Mouse (Mus musculus): ENCODE results near the gene Selplg. TPM values are rescaled to one million over a fixed set of nuclear protein-coding genes. Genes with fewer than 3 reads are reported as not detected.

The Selplg gene
- total RNA-seq, 2 experiments from 2014 or later = 6.6 to 6.9 TPM

DNA sequence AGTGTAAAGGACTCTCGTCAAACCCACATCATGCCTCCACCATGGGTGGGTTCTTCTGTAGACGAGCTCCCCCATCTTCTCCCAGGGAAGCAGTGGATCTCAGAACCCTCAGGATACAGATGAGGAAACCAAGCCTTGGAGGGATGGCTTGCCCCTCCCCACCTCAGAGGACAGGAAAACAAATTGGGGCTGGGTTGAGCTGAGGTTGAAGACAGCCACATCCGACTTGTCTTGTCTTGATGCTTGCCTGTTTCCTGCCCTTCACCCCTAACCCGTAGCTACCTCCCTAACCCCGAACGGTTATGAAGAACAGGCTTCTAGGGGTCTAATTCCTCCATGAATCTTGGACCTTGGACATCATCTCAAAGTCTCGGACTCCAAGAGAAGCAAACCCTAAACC, 6.9 kb downstream of the Selplg start:
- DNase-seq = no peak

DNA sequence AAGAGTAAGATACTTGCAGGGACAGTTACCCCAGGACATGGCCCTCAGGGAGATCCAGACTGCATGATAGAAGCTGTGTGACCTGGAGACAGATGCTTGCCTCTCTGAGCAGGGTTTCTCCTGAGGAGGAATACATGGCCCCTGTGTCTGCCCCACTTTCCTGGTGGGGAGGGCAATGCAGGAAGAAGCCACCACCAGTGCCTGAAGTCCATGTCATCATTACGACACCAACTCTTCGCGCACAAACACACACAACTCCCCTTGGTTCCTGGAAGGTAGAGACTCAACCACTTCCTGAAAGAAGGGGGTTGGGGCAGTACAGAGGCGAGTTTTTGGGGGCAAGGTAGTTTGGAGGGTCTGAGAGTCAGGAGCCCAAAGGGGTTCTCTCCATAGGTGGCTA, 8.2 kb downstream of the Selplg start:
- DNase-seq = no peak

DNA sequence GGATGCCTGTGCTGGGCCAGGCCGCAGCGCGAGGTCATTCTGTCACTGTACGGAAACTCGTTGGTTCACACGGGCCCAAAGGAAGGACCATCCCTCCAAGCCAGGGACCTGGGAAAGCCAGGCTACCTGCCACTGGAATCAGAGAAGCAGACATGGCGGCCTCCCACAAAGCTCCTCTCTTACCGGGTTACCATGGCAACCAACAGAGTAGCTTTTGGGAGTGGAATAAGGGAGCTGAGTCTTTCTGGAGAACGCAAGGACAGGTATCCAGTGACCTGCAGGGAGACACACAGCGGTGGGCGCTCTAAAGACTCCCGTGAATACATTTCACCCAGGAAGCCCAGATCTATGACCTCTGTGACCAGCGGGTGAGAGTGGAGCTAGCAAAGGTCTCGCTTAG, 13.9 kb downstream of the Selplg start:
- DNase-seq = no peak

DNA sequence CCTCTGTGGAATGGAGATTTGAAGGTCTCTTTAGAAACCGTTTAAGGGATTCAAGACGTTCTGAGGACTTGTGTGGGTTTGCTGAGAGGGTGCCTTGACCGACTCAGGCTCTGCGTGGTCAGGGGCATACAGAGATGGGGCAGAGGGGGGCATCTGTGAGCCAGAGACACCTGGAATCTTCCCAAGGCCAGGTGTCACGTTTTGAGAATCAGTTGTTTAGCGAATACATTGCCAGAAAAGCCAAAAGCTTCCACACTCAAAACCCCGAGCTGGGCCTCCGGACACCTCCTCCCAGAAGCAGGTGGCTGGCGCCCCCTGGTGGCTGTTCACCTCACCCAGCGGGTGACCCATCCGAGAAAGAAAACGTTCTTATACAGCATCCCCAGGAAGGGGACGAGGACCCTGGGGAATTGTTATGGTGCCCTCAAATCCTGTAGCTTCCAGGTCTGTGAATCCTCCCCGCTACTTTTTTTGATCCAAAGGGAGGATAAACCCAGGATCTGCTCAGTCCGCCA, 16.7 kb downstream of the Selplg start:
- DNase-seq = peak; percentile 90

DNA sequence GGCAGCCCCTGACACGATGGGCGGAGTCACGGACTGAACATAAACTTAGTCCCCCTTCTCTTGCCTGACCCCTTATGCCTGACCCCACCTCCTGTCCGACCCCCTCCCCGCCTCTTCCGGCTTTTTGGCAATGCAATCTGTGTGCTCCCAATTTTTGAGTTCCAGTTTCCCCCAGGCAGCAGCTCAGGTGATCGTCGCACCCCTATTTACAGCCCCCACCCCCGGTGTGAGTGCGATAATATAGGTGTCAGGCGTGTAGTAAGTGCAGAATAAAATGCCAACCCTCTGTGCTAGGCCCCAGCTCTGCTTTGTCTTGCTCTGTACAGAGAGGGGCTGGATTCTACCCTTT, 17.4 kb downstream of the Selplg start:
- no peak for DNase-seq

DNA sequence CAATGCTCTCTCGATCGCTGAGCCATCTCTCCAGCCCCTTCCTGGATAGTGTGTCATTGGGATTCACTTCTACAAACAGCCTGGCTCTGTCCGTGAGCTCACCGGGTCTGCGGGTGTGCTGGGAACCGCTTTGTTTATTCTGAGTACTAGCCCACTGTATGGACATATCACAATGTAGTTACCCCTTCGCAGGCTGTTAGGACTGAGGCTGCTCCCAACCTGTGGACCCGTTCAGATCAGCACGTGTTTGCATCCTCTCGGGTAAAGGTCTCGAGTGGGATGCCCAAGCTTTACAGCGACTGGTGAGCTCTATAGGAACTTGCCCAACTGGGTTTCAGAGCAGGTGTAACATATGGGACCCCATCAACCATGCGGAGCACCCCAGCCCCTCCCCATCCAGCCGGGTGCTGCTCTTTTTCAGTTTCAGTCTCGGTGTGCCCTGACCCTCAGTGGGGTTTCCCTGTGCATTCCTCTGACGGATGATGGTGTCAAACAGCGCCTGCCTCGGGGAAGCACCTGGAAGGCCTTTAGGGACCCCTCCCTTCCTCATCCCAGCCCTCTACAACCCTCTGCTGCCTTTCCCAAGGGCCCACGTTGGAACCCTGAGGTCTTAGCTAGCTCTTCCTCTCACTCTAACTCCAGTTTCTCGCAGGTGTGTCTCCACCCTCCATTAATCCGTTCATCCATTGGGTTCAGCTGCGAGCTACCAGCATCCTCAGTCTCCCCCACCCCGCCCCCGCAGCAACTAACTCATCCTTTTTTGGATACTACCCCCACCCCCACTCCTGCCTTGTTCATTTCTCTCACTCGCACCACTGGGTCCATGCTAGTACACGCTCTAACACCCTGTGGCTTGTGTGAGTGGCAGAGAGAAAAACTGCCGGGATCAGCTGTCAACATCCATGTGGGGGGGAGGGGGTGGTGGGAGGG, 18.1 kb downstream of the Selplg start:
- no peak for DNase-seq

DNA sequence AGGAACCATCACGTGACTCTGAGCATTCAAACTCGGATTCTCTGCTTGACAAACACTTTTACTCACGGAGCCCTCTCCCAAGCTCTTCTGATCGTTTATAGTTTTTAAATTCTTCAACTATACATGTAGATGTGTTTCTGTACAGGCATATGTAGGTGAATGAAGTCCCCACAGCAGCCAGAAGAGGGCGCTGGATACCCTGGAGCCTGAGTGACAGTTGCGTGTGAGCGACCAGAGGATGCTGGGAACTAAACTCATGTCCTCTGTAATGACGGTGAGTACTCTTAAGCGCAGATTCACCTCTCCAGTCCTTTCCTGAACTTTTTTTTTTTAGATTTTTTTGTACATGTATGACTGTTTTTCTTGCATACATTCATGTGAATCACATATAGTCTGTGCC, 18.8 kb downstream of the Selplg start:
- DNase-seq = no peak

DNA sequence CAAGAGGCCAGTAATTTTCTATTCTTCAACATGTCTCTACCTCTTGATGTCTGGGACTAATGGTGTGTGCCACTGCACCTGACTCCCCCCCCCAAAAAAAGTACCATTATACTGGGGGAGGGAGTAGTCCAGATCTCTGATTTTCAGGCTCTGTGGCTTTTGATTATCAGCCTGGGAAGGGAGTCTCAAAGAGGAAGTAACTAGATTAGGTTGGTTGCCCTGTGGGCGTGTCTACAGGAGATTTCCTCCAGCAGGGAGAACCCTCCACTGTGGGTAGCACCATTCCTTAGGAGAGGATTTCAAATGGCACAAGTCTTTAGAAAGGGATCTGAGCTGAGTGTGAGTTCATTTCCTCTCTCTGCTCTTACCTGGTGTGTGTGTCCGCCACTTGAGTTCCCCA, 19.8 kb downstream of the Selplg start:
- DNase-seq = no peak

DNA sequence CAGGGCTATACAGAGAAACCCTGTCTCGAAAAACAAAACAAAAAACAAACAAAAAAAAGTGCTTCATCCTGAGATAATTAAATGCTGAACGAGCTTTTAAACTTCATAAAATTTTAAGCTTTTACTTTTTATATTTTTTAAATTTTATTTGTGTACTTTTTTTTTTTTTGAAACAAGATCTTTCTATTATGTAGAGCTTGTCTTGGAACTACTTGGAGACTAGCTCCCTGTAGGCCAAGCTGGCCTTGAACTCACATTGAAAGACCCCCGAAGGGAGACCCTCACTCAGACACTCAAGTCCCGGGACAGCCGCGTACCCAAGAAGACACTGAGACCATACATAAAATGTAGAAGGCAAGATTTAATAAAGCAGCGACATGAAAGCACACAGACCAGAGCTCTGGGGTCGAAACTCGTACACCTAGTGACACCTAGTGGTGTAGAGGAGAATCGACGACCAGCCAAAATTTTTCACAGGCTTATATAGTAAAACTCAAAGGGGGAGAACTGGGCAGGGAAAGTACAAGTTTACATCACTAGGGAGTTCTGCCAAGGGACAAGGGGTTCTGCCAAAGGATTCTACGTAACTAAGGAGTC, 20.5 kb downstream of the Selplg start:
- peak; percentile 35 for DNase-seq

DNA sequence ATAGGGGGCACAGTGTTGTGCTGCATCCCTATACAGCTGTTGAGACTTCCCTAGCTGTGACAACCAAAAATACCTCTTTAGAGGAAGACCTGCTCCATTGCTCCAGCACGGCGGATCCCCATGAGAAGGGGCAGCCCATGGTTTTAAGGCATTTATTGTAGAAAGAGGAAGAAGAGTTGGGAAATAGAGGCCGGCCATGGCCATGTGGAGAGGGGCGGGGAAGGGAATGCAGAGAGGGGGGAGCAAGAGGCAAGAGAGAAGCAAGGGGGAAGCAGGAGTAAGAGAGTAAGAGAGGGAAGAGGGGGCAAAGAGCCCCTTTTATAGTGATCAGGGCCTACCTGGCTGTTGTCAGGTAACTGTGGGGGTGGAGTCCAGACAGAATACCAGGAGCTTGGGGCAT, 22.3 kb downstream of the Selplg start:
- DNase-seq = no peak

DNA sequence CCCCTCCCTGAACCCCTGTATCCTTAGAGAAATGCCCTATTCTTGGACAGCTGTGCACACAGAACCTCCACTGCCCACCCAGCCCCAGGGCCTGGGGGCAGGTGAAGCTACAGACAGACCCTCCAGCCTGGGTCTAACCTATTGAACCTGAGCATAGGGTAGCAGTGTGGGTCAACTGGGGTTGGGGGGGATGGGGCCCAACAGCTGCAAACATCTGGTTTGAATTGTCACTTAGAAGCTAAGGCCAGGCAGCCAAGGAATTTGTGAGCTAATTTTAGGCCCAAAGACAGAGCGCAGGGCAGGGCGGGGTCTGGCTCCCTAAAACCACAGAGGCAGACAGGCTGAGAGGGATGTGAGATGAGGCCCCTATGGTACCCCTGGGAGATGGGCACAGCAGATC, 24.3 kb downstream of the Selplg start:
- no peak for DNase-seq

DNA sequence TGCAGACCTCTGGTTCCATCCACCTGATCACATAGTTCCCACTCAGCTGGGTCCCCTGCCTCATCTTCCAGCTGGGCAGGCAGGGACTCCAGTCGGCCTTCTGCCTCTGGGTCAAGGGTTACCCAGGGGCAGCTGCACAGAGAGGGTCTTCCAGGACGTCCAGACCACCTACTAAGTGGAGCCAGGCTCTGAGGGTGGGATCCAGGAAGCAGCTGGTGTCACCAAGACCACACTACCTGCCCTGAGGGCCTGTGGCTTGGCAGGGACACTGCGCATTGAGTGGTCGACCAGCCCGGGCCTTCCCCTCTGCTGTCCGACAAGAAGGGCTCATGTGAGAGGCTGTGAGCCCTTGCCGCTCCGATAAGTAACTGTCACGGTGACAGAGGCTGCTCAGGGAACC, 24.7 kb downstream of the Selplg start:
- DNase-seq = no peak

DNA sequence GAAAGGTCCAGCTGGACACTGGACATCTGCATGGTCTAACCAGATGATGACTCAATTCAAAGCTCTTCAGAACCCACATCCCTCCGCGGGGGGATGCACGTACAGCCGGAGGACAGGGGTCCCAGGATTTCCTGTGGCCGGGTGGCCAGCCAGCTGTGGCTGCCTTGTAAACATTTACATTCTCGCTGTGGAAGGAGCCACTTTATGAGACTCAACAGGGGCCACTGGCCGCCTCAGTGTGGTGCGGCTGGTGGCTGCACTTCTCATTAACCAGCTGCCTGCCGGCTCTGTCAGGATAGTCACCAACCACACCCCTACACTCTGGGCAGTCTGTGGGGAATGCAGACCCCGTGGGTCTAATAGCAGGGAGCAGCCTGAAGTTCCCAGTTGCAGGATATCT, 26.0 kb downstream of the Selplg start:
- DNase-seq = no peak

DNA sequence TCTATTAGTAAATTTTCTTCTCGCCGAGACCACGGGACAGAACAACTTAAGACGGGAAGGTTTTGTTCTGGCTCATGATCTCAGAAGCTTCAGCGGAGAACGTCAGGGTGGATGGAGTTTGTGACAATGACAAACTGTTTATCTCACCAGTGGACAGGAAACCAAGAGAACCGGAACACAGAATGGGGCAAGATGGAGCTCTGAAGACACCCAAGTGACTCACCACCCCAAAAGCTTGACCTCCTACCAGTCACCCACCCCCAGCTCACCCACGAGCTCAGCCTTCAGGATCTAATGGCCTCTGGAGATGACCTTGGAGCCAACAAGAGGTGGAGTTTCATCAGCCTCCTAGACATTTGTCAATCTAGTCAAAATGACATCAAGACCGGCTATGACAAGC, 27.1 kb downstream of the Selplg start:
- DNase-seq = no peak

DNA sequence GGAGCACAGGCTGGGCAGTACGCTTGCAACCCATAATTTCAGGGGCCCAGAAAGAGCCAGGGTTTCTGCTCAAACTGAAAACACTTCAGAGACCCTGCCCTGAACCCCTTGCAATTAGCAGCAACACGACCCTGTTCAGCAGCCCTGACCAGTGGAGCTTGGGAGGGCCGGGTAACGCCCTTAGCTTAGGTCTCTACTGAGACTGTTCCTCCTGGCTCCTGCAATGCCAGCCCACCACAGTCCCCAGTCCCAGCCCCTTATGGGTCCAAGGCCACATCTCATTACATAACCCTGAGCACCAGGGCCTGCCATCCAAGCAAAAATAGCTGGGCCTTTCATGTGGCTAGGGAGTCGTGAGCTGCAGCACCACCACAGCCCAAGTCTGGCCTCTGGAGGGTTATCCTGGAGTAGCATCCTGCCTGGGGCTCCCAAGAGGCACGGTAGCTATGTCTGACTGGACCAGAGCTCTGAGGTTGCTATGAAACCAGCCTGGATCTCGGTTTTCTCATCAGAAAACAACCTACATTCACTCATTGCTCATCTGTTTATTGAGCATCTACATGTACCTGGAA, 28.0 kb downstream of the Selplg start:
- no peak for DNase-seq

DNA sequence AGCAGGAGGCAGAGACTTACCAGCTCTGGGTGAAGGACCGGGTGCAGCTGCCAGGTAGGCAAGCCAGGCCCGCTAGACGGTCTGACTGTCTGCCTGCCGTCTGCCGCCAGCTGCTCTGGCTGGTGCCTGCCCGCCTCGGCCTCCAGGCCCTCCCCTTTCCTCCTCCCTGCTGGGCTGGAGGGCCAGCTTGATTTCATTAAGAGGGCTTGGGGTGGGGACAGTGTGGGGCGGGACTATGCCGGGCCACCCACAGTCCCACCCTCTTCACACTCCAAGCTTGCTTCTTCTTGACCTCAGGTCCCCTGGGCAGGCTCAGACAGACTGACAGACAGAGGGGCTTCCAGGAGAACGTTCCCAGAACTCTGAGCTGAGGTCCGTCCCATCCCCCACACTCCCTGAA, 32.2 kb downstream of the Selplg start, which contains the start of gene Tmem119:
TSS of gene Tmem119 (minus strand) at position 237 of the 400 bp plus-strand sequence.
- DNase-seq = peak; percentile 61

DNA sequence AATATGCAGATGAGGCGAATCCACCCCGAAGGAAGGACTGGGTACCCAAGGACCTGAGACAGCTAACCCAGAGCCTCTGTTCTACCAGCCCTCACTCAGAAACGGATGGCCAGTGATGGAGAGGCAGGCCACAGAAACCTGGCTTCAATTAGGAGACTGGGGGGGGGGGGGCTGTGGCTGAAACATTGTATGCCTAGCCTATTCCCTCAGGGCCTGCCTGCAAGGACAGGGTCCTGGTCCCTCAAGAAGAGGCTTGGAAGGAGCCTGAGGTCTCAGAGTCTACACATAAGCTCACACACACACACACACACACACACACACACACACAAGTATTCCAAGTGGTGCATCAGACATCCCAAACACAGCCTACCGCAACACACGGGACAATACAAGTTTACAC, 32.8 kb downstream of the Selplg start:
- no peak for DNase-seq

DNA sequence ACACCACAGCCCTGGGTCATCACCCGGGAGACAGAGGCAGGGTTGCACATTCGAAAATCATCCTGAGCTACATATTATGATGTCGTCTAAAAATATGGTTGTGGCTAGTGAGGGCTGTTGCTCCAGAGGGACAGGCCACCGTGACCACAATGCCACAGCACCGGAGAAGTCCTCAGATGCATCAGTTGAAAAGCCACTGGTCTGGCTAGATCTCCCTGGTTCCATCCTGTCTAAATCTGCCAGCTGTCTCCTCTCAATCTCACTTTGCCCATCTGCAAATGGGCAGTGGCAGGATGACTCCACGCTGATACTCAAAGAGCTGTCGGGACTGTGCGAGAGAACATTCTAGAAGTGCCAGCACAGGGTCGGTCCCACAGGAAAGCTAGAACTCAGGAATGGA, 33.9 kb downstream of the Selplg start:
- DNase-seq = no peak

DNA sequence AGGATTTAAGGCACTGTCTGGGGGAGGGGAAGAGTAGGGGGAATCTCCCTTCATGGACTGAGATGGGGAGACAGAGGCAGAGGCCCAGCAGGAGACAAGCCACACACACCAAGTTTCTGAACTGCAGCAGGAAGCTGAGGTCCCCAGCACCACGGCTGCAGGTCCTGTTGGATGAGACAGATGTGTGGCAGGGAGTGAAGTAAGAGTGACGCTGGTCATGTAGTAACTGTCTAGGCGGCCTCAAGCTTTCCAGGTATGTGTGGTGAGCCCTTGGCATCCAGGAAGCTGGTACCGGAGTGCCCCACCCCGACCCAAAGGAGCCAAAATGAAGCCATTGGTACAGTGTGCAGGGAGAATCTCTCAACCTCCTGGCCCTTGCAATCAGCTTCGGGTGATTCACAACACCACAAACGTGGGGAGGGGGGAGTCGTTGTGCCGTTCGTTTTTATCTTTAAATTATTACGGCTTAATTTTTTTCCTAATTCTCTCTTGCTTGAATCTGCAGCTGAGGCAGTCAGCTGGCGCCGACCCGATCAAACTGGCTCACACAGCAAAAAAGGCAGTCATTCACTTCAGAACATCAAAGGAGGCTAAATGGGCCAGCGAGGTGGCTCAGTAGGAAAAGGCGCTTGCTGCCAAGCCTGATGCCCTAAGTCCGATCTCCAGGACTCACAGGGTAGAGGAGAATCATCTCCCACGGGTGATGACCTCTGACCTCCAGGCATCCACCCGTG, 35.1 kb downstream of the Selplg start:
- DNase-seq = no peak

DNA sequence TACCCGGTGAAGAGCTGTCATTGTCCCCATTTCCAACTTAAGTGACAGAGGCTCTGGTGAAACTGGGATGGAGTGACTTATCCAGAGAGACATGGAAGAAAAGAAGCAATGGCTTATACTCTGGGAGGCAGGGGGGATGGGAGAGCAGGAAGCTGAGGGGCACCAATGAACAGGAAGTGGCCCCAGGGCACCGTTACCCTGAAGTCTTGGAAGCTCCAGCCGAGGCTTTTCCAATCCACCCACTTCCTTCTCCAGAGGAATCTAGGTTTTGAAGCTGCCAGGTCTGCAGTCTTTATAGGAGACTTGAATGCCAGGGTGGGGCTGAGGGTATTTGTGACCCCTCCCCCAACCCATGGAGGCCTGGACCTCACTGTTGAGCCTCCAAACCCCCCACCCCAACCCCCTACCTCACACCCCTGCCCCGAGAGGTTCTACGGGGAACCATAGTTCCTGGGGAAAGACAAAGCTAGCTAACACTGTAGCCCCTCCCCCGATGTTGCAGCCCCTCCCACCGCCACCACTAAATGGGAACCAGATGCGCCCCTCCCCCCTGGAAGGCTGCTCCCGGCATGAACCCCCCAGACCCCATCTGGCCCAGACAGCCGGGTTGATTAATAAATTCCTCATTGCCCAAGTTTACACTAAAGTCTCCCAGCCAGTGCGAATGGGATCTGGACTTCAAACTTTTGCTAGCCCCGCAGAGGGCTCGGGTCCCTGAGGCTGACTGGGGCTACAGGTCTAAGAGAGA, 35.9 kb downstream of the Selplg start:
- DNase-seq = peak; percentile 23

DNA sequence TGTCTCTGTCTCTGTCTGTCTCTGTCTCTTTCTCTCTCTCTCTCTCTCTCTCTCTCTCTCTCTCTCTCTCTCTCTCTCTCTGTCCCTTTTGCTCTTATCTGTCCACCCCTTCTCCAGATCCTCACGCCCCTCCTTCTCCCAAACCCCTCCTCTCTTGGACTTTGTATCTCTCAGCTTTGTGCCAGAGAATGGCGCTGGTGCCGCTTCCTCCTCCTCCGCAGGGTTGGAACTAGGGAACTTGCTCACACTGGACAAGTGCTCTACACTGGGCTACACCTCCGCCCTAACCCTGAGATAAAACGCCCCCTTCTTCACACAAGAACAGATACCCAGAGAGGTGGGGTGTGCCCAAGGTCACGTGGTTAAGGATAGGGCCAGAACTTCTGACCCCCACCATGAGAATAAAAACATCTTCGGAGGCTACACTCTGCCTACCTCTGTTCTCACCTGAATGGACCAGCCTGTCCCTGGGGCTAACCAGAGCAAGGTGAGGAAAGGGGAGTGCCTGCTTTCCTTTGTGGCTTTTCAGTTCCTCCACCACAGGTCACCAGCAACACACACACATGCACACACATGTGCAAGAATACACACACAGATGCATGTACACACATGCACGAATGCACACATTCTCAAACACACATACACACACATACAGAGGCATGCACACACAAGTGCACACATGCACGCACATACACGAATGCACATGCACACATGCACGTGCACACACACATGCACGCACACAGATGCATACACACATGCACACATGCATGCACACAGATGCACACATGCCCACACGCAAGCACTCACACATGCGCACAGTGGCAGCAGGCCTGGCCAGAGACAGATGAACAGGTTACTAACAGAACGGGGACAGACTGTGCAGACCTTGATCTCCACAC, 41.0 kb downstream of the Selplg start:
- DNase-seq = no peak
